Mouse (Mus musculus): ENCODE data around the gene Lrrn1. TPM values are rescaled to one million over a fixed set of nuclear protein-coding genes. Genes with fewer than 3 reads are reported as not detected.

The Lrrn1 gene
- total RNA-seq (2017), result 0.44 TPM in 1 of 2 replicates, not detected in the other

DNA sequence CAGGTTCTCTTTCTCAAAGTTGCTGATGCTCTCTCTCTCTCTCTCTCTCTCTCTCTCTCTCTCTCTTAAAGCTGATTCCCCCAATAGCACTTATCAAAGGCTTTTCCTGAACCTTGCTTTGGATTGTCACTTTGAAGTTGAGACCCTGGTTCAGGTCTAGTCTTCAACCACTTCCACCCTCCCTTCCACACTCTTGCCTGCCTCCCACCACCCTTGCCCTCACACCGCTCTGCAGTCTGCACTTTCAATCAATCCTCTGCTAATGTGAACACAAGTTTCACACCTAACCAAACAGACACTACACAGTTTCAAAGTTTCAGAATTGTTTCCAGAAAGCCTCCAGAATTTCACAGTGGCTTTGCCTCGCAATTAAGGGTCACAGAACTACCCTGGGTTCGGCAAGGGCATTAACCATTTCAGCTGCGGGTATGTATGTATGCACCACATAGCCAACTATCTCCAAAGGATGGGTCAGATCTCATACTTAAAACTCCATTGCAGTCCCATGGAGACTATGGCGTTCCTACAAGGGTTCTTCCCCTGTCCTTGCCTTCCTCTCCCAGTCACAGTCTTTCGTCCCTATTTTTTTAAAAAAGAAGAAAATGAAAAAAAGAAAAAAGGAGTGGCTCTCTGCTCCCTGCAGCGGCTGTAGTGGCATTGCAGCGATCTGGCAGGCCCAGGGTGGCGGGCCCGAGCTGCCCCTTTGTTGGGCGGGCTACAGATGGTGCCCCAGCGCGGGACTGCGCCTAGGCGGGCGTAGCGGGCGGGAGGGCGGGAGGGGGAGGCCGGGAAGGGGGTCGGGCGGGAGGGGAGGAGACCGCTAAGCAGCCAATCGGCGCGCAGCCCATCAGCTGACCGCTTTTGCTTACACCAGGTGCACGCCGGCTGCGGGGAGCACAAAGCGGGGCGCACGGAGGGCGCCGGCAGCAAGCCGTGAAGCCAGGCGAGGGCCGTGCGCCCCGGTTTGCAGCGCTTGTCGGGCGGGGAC is at the start of gene Lrrn1:
Gene Lrrn1, plus strand, starts transcription at position 892 of the 988 bp plus-strand sequence.
- peak in 1 of 2 experiments; percentile 10; a peak in 1 of 4 replicates for ATAC-seq (replicated peaks in 1 of 2; ENCODE audit: insufficient read depth in 1 of 2, low FRiP score in 2 of 2, low TSS enrichment in 1 of 2, low read depth in 1 of 2, poor library complexity in 2 of 2, severe bottlenecking in 2 of 2)

DNA sequence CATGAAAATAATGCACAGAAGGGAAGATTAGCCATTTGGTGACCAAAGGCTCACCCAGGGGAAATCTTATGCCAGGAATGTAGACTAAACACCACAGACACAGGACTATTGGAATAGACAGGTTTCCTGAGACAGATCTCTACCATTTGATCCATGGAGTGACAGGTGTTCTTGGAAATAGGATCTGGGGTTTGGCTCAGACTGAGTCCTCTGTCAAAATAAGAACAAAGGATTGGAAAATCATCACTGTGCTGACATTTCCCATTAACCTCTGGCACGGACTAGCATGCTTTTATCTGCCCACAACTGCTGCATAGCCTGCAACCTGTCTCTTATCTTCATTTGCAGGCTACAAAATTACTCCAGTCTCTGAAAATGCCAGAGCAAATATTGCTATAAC is 35.1 kb upstream of the Lrrn1 start:
- ATAC-seq (replicated peaks in 1 of 2; ENCODE audit: insufficient read depth in 1 of 2, low FRiP score in 2 of 2, low TSS enrichment in 1 of 2, low read depth in 1 of 2, poor library complexity in 2 of 2, severe bottlenecking in 2 of 2), result no peak

DNA sequence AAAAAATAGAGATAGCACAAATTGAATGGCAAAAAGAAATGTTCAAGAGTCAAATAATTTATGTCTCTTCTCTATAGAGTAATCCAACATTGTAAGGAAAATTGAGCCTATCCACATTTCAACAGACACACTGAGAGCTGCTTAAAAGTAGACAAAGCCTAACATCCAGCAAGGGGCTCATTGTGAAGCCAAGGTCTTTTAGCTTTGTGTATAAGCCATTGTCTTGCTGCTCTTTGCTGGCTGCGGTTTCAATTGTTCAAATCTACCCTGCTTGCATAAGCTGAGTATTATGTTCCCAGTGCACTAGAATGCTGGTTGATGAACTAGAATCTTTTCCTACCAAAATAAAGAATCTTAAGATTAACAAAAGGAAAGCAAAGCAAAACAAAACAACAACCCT is 33.7 kb upstream of the Lrrn1 start:
- no peak for ATAC-seq (replicated peaks in 1 of 2; ENCODE audit: insufficient read depth in 1 of 2, low FRiP score in 2 of 2, low TSS enrichment in 1 of 2, low read depth in 1 of 2, poor library complexity in 2 of 2, severe bottlenecking in 2 of 2)

DNA sequence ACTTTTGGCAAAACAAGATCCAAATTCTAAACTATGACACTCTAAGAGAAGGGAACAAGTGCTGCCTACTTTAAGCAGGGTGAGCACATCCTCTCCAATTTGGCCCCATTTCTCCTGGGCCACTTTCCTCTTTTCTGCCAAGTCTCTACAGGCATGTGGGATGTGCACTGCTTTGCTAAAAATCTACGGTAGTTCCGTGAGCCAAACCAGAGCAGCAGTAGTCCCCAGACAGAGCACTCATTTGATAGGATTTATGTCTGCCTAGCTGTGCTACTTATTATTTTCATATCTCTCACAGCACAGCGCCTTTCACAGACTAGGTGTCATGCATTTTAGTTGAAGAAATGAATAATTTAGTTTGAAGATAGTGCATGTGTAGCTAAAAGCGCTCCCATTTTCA is 15.9 kb upstream of the Lrrn1 start:
- no peak for ATAC-seq (replicated peaks in 1 of 2; ENCODE audit: insufficient read depth in 1 of 2, low FRiP score in 2 of 2, low TSS enrichment in 1 of 2, low read depth in 1 of 2, poor library complexity in 2 of 2, severe bottlenecking in 2 of 2)

DNA sequence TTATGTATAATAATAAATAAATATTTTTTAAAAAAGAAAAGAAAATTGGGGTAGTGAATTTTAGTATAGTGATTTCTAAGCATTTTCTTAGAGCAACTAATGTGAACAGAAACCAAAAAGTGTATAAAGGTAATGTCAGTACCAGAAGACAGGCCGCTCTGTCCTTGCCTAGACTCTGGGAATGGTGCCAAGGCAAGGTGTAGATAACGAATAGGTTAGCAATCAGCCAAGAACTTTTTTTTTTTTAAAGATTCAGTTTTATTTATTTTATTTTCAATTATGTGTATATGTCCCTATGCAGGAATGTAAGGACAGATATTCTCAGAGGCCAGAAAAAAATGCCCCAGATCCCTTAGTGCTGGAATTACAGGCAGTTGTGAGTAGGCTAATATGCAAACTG is 5.6 kb upstream of the Lrrn1 start:
- ATAC-seq (replicated peaks in 1 of 2; ENCODE audit: insufficient read depth in 1 of 2, low FRiP score in 2 of 2, low TSS enrichment in 1 of 2, low read depth in 1 of 2, poor library complexity in 2 of 2, severe bottlenecking in 2 of 2), result no peak

DNA sequence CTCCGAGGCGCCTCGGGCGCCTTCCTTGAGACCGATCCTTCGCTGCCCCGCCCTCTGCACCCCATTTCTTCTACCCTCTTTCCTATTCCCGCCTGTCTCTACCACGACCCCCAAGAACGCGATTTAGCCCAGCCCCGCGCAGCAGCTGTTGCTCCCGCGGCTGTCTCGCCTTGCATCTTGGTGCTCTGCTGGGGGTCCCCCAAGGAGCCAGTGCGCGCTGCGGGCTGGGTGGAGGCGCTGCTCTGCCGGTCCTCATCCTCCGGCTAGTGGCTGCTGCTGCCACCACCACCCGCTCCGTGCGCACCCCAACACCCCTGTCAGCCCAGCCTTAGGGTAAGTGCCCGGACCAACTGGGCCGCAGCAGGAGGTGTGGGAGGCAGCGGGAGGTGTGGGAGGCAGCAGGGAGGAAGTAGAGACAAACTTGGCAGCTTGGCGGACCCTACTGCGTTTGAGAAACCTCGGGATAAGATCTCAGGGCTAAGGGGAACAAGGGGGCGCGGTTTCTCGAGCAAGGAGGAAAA is 403 bp downstream of the Lrrn1 start:
- ATAC-seq (replicated peaks in 1 of 2; ENCODE audit: insufficient read depth in 1 of 2, low FRiP score in 2 of 2, low TSS enrichment in 1 of 2, low read depth in 1 of 2, poor library complexity in 2 of 2, severe bottlenecking in 2 of 2), result peak; percentile 52 to 53; a peak in 3 of 4 replicates

DNA sequence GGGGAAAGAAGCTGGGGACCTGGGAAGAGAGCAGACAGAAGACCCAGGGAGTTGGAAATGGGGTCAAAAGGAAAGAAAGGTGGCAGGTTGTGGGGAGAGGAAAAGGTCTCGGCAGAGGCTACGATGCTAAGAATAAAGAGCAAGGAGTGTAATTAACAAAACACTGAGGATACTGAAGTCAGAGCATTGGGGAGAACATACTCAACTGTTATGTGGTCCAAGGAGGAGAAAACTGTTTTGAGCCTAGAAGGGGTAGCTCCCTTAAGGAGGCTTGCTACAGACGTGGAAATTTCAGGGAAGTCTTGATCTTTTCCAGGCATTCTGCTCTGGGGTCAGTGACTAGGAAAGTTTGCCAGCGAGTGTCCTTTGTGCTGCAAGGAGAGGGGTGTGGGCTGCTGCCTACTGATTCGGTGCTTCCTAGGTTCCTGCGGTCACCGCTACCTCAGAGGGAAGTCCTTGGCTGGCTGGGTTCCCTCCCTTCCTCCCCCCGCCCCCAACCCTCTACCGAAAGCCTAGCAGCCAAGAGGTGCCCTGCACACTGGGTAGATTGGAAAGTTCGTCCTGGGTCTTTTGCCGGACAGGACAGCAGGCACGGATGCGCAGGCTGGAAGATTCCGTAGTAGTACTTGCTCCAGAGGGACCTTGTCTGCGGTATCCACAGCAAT is 1.2 kb downstream of the Lrrn1 start:
- peak; percentile 76 to 88 for ATAC-seq (replicated peaks in 1 of 2; ENCODE audit: insufficient read depth in 1 of 2, low FRiP score in 2 of 2, low TSS enrichment in 1 of 2, low read depth in 1 of 2, poor library complexity in 2 of 2, severe bottlenecking in 2 of 2)

DNA sequence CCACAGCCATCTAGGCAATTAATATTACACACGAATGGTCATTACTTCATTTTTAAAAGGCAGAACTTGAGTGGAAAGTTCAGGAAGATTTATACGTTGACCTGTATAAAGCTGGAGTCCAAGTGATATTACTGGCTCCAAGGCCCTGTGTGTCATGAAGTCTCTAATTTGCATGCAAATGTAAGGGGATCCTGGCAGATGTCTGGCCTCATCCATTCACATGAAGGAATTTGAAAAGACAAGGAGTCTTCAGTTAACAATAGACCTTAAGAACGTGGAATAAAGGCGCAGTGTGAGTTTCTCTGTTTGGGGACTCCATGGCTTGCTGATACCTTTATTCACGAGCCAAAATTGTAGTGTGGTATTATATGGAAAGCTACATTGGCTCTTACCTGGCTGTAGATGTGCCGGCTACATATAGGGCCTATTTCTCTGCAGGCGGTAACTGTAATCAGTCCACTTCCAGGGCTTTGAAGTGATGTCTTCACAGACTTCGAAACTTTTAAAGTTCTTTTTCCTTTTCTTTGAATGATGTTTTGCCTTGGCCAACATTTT is 2.0 kb downstream of the Lrrn1 start:
- ATAC-seq (replicated peaks in 1 of 2; ENCODE audit: insufficient read depth in 1 of 2, low FRiP score in 2 of 2, low TSS enrichment in 1 of 2, low read depth in 1 of 2, poor library complexity in 2 of 2, severe bottlenecking in 2 of 2), result no peak

DNA sequence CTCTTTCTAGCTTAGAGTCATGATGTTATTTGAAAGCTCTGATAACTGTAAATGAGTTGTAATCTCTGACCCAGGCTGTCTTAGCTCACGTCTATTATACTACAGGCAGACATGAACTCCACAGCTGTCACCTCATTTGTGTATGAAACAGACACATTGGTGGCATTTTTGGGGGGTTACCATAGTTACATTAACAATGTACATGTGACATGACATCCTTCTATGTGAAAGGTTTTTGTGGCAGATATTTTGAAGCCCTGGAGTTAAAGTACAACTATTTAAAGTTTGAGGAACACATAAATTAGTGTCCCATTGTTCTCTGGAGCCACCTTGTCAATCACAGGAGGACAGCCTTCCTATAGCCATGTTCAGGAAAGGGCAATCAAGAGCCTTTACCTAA is 5.0 kb downstream of the Lrrn1 start:
- no peak for ATAC-seq (replicated peaks in 1 of 2; ENCODE audit: insufficient read depth in 1 of 2, low FRiP score in 2 of 2, low TSS enrichment in 1 of 2, low read depth in 1 of 2, poor library complexity in 2 of 2, severe bottlenecking in 2 of 2)

DNA sequence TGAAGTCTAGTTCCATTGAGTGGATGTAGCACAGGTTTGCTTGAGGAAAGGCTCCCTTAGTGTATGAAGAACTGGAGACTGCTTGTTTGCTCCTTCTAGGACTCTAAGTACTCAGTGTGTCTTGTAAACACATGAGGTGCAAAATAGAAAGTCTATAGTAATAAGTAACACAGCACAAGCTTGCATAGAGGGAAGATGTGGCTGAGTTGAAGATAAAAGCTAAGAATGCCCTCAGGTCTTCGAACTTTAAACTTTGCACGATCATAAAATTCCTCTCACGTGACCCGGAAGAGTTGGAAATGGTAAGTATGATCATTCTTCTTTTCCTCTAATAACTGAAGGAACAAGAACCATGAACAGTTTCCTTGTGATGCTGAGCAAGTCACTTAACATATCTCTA is 7.1 kb downstream of the Lrrn1 start:
- ATAC-seq (replicated peaks in 1 of 2; ENCODE audit: insufficient read depth in 1 of 2, low FRiP score in 2 of 2, low TSS enrichment in 1 of 2, low read depth in 1 of 2, poor library complexity in 2 of 2, severe bottlenecking in 2 of 2), result no peak

DNA sequence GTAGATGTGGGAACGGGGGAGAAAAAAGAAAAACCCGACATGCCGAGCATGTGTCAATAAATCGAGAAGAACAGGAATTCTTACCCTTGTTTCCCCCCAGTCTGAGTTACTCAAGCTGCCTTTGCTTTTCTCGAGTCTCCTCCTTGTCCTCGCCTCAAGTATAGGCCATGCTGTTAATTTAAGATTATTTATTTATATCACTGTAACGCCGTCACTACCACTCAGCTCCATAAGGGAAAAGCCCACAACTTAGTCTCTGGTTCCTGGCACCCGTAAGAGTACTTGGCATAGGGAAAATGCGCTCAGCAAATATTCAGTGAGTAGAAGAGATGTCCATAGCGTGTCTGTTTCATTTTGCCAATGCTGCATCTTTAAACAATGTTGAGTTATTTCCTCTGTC is 11.7 kb downstream of the Lrrn1 start:
- ATAC-seq (replicated peaks in 1 of 2; ENCODE audit: insufficient read depth in 1 of 2, low FRiP score in 2 of 2, low TSS enrichment in 1 of 2, low read depth in 1 of 2, poor library complexity in 2 of 2, severe bottlenecking in 2 of 2), result no peak

DNA sequence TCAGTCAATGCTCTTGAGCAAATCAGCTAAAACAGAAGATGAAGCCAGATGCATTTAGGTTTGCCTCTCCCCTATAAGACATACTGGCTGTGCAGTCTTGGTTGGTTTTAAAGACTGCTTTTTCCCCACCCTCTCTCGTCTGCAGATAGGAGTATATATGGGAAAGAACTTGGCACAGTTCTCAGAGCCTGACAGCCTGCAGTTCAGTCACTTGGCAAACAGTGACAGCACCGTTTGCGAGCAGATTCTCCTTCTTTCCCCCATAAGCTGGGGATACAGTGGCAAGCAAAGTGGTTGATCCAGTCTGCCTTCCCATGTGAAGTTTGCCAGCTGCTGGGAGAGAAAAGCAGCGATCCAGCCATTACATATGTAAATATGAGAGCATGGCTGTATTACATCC is 12.3 kb downstream of the Lrrn1 start:
- no peak for ATAC-seq (replicated peaks in 1 of 2; ENCODE audit: insufficient read depth in 1 of 2, low FRiP score in 2 of 2, low TSS enrichment in 1 of 2, low read depth in 1 of 2, poor library complexity in 2 of 2, severe bottlenecking in 2 of 2)

DNA sequence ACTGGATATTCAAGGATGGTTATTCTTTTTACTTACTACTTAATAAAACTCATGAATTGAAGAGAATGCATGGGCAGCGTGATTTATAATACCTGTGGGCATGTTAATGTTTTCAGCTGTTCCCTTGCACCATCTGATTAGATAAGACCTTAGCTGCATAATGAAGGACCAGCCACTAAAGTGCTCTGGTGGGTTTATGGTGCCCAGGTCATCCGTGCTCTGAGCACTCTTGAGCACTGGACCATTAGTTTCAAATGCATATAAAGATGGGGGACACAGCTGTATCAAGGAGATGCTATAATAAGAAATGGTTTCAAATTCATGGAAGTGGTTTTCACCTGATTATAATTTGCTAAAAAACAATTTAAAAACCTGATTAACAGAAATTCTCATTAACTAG is 16.7 kb downstream of the Lrrn1 start:
- no peak for ATAC-seq (replicated peaks in 1 of 2; ENCODE audit: insufficient read depth in 1 of 2, low FRiP score in 2 of 2, low TSS enrichment in 1 of 2, low read depth in 1 of 2, poor library complexity in 2 of 2, severe bottlenecking in 2 of 2)

DNA sequence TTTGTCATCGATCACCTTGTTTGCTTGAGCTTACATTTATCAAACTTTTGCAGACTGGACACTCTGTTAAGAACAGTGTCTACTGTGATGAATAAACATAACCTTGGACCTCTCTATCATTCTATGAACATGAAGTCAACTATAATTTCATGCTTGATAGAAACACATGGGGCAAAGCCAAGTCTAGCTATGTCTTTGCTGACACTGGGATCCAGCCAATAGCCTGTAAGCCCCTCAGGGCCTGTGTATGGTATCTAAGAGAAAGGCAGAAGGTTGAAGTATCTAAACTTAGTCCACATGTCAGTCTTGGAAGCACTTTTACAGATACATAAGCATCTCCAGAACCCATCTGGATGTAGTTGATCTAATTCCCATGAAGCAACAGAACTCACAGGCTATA is 22.9 kb downstream of the Lrrn1 start:
- no peak for ATAC-seq (replicated peaks in 1 of 2; ENCODE audit: insufficient read depth in 1 of 2, low FRiP score in 2 of 2, low TSS enrichment in 1 of 2, low read depth in 1 of 2, poor library complexity in 2 of 2, severe bottlenecking in 2 of 2)

DNA sequence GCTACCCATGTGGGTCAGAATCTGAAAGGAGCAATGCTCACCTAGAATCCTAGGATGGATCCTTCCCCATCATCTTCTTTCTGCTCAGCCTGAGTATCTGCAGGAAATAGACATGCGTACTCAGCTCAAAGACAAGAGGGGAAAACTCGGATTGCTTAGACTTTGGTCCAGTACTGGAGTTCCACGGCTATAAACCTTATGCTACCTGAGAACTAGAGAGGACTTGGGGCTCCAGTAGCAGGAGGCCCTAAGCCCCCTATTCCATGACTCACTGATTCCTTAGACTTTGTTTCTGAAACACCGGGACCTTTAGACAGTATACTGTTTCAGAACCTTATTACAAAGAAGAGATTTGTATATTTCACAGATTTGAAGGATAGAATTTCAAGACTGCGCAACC is 25.8 kb downstream of the Lrrn1 start:
- no peak for ATAC-seq (replicated peaks in 1 of 2; ENCODE audit: insufficient read depth in 1 of 2, low FRiP score in 2 of 2, low TSS enrichment in 1 of 2, low read depth in 1 of 2, poor library complexity in 2 of 2, severe bottlenecking in 2 of 2)

DNA sequence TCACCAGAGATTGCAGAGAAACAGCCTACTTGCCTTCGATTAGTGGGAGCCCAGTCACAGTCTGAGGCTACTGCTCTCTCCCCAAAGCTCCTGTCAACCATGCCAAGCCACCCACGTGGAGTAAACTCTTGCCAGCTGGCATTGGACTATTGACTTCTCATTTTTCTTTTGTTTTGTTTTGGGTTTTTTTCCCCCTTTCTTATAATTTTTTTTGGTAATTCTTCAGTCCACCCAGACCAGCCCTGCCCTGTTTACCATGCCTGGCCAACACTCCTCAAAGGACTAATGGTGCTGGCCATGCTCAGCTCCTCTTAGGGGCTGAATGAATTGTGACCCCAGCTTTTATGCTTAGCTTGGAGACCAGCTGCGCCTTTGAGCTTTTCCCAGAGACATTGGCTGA is 27.4 kb downstream of the Lrrn1 start:
- ATAC-seq (replicated peaks in 1 of 2; ENCODE audit: insufficient read depth in 1 of 2, low FRiP score in 2 of 2, low TSS enrichment in 1 of 2, low read depth in 1 of 2, poor library complexity in 2 of 2, severe bottlenecking in 2 of 2), result no peak

DNA sequence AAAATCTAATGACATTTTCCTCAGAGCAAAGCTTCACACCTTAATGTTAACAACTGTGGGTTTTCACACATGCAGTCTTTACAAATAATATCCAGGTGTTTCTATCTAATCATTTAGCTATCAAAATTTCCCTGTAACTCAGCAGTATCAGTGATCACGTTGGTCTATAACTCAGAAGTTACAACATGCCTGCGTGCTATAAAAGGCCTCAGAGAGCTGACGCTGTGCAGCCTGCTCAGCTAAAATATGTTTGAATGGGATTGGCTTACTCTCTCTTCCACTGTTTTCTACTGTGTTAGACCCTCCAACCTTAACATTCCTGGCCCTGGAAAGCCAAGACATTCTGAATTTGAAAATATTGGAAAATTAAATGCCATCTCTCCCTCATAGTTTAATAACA is 28.2 kb downstream of the Lrrn1 start:
- no peak for ATAC-seq (replicated peaks in 1 of 2; ENCODE audit: insufficient read depth in 1 of 2, low FRiP score in 2 of 2, low TSS enrichment in 1 of 2, low read depth in 1 of 2, poor library complexity in 2 of 2, severe bottlenecking in 2 of 2)

DNA sequence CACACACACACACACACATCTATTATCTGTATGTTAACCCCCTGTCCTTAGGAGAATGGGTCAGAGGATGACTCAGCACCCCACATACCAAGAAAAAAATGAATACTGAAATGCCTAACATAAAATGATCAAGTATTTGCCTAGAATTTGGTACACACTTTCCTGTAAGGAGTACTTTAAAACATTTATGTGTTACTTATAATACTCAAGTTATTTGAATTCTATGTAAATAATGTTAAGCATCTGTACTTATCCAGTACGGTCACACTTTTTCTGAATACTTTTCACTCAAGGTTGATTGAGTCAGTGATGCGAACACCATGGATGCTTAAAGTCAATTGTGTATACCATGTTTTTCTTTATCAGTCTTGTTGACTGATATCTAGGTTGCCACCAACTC is 32.7 kb downstream of the Lrrn1 start:
- no peak for ATAC-seq (replicated peaks in 1 of 2; ENCODE audit: insufficient read depth in 1 of 2, low FRiP score in 2 of 2, low TSS enrichment in 1 of 2, low read depth in 1 of 2, poor library complexity in 2 of 2, severe bottlenecking in 2 of 2)

All from hematopoietic stem cell, adult 5-6 weeks (primary cell).